ENCODE assay signal across 10 mouse cellular contexts in genomic region chr8:54864038-54864760, GRCm38 (mm10). TPM values are rescaled to one million over a fixed set of nuclear protein-coding genes. Genes with fewer than 3 reads are reported as not detected.
DNase-seq lines count a peak whose midpoint lies in the region; ATAC-seq and TF ChIP-seq lines count a peak whose summit lies in the region.
"Had no signal": no experiment of that assay in that cellular context is flagged by ENCODE, and none has a peak within 500 bp of the region (broad histone marks: within the 10 kb centered on the region; RNA-seq: fewer than 3 reads in every experiment).

No protein-coding gene starts in this region.

- no peak for TF ChIP-seq POLR2A in brain, embryonic 14.5 days (IDR thresholded peaks at IDR 0.05; ENCODE audit: borderline replicate concordance, extremely low read depth, insufficient read depth, insufficient read length, poor library complexity, severe bottlenecking)

- 66% methylated on average over 4 of the region's 4 CpGs for WGBS in neural tube, embryonic 13.5 days

- H3K4me1 ChIP-seq in neural tube, embryonic 13.5 days (replicated peaks): 0 out of 2 replicates have a peak, but pooled peaks cover 9% of the 10 kb centered on the region
- H3K4me1 ChIP-seq: megakaryocyte, embryonic 14.5 days had no signal

- H3K9ac ChIP-seq in neural tube, embryonic 13.5 days: no peak overlapping the region
- H3K9ac ChIP-seq: liver, embryonic 14.5 days had no signal

- no peaks in the 10 kb centered on the region for H3K36me3 ChIP-seq in neural tube, embryonic 13.5 days

- H3K9me3 ChIP-seq in neural tube, embryonic 13.5 days: peaks cover 5% of the 10 kb centered on the region; the same call in 1 of the 2 replicates
- H3K9me3 ChIP-seq: megakaryocyte, embryonic 14.5 days had no signal

- H3K4me3 ChIP-seq in neural tube, embryonic 13.5 days: no peak overlapping the region
- H3K4me3 ChIP-seq: megakaryocyte, embryonic 14.5 days had no signal

- DNase-seq in brain, adult 2 months (ENCODE audit: low read depth, low spot score): peak; percentile 90
- DNase-seq in brain, embryonic 14.5 days (ENCODE audit: low read depth): peak; percentile 80
- DNase-seq in layer of hippocampus, adult 9-11 months: peak; percentile 70
- DNase-seq in adrenal gland, adult 8-10 months: no peak
- no peak for DNase-seq in spleen, adult 18-20 months
- DNase-seq in adrenal gland, postnatal 14 days: no peak
- DNase-seq: kidney, postnatal 36 days had no signal

- H3K4me2 ChIP-seq in neural tube, embryonic 13.5 days: no peak overlapping the region

- no peaks in the 10 kb centered on the region for H3K27me3 ChIP-seq in neural tube, embryonic 13.5 days
- H3K27me3 ChIP-seq: megakaryocyte, embryonic 14.5 days had no signal

- ATAC-seq in neural tube, embryonic 13.5 days (ENCODE audit: low read depth): peak; percentile 63

- TF ChIP-seq CTCF in brain, embryonic 14.5 days (IDR thresholded peaks at IDR 0.05; ENCODE audit: borderline replicate concordance, extremely low read depth, insufficient read depth, insufficient read length): no peak

- H3K27ac ChIP-seq in neural tube, embryonic 13.5 days (replicated peaks): peak overlapping the region; percentile 56; the same call in 1 of the 2 replicates
- H3K27ac ChIP-seq: liver, embryonic 14.5 days had no signal

RNA-seq across cellular contexts. Expression of gene Wdr17, which starts 22.8 kb away (rescaled TPM):
- polyA plus RNA-seq in brain, embryonic 14.5 days (2012; rRNA removed): 11.8 and 13.2 TPM in 2 replicates
- 8.4 and 9.3 TPM in 2 replicates for polyA plus RNA-seq in neural tube, embryonic 13.5 days (2015; fragmentation: Nextera tagmentation; extraction: Ambion mirVana)
- 1 to 10 TPM; 1.0 to 2.3 (median 1.5) TPM for total RNA-seq in adrenal gland, adult 8-10 months (2022)
- total RNA-seq in adrenal gland, postnatal 14 days (2021): 0.64 TPM in 1 of 2 replicates, not detected in the other

Comparison
In these comparisons a context has a peak if more than half of its experiments do, and no peak if none do; other contexts are left out.
1. DNase-seq: peak in brain, adult 2 months (single experiment), brain, embryonic 14.5 days (single experiment) and layer of hippocampus, adult 9-11 months (single experiment); none in adrenal gland, adult 8-10 months (single experiment), spleen, adult 18-20 months (0 of 2) and adrenal gland, postnatal 14 days (single experiment).